Mouse (Mus musculus) embryonic fibroblast, embryonic 13.5 days (primary cell): Measurements from ENCODE around the gene Enc1. TPM values are rescaled to one million over a fixed set of nuclear protein-coding genes. Genes with fewer than 3 reads are reported as not detected.

Experiments
- H3K27ac ChIP-seq: 2 replicates; pipeline ENCODE4 v1.5.1; 2012; ENCODE audit warnings: low read length, control low read depth, inconsistent platforms; ENCODE audit not compliant: insufficient read depth
- H3K4me1 ChIP-seq: 2 replicates; pipeline ENCODE4 v1.6.1; 2011; ENCODE audit warnings: low read length; ENCODE audit not compliant: control insufficient read depth, insufficient read depth
- H3K4me3 ChIP-seq: 2 replicates; pipeline ENCODE4 v1.5.1; 2011; ENCODE audit warnings: mild to moderate bottlenecking, control low read depth, low read length; ENCODE audit not compliant: insufficient read depth
- CTCF ChIP-seq: IDR thresholded peaks from 2 replicates; pipeline ENCODE4 v1.5.1; 2011; ENCODE audit warnings: mild to moderate bottlenecking, control low read depth, low read length, moderate library complexity, borderline replicate concordance; ENCODE audit not compliant: insufficient read depth
- POLR2A ChIP-seq: IDR thresholded peaks from 2 replicates; pipeline ENCODE4 v1.6.1; 2011; ENCODE audit warnings: low read depth, mild to moderate bottlenecking, control low read depth, low read length, moderate library complexity
- polyA plus RNA-seq: library from polyadenylated mRNA; stranded (reverse); fragments of >200 nt; gene quantifications from 2 replicates; pipeline ENCODE4 v1.2.4, GENCODE M21; 2011; ENCODE audit warnings: low read depth; ENCODE audit not compliant: missing spikeins, insufficient read length

Gene Enc1
- polyA plus RNA-seq, 1 experiment: 58.2 TPM

DNA sequence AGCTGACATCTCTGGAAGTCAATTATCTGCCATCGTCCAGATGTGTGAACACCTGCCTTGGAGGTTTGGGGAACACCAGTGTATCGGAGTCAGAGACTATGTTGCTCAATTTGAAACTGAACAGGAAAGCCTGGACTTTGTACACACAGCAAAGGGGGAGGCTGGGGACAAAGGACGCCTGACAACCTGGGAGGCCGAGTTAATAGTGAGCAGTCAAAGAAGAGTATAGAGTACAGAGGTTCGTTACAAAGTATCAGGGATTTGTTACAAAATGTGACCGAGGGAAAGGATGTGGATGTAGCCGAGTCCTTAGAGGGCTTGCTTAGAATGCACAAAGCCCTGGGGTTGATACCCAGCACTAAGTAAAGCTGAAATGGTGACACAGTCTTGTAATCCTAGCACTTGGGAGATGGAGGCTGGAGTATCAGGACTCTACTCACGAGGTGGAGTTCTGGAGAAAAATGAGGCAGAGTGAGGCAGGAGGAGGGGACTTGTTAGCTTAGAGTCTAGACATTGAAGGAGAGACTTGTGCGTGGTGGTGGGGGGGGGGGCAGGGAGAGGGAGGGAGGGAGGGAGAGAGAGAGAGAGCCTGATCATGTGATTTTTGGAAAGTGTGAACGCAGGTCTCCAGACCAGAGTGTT is 16.4 kb upstream of the Enc1 start:
- Histone ChIP-seq H3K27ac (no peak overlapping the region), H3K4me3 (no peak overlapping the region), H3K4me1 (no peaks in the 10 kb centered on the region)
- no peak for TF ChIP-seq POLR2A

DNA sequence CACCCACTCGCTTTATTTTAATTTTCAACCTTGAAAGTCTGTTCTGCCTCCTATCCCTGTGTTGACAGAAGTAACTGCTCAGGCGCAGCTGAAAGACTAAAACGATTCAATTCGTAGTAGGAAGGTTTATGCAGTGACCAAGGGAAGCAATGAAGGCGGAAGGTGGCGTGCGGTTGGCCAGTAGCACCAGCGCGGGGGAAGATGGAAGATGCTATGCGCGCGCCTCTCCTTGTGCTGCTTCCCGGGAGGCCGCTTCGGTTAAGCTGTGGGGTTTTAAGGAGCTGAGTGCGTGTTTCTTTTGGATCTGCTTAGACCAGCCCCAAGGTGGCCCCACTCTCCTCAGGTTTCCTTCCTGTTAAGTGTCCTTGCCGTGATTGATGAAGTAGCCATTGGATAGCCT is 15.8 kb upstream of the Enc1 start:
- H3K4me1 ChIP-seq: no peaks in the 10 kb centered on the region
- no peak overlapping the region for H3K4me3 ChIP-seq
- TF ChIP-seq POLR2A (no peak), CTCF (no peak)
- no peak overlapping the region for H3K27ac ChIP-seq

DNA sequence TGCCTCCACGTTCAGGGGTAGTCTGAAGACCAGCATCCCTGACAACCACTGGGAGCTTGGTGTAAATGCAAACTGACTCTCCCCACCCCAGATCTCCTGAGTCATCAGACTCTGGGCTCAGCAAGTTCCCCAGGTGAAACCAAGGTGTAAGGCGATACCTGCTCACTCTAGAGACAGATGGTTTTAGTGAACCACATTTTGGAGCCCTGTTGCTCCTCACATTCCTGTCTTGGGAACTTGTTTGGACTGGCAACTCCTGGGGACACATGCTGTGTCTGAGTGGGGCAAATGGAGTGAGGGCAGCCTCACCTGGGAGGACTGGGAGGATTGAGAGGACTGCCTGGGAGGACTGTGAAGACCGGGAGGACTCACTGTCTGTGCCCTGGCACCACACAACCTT is 13.1 kb upstream of the Enc1 start:
- TF ChIP-seq CTCF: no peak
- TF ChIP-seq POLR2A: no peak
- H3K27ac ChIP-seq: no peak overlapping the region
- no peak overlapping the region for H3K4me3 ChIP-seq
- H3K4me1 ChIP-seq: no peaks in the 10 kb centered on the region

DNA sequence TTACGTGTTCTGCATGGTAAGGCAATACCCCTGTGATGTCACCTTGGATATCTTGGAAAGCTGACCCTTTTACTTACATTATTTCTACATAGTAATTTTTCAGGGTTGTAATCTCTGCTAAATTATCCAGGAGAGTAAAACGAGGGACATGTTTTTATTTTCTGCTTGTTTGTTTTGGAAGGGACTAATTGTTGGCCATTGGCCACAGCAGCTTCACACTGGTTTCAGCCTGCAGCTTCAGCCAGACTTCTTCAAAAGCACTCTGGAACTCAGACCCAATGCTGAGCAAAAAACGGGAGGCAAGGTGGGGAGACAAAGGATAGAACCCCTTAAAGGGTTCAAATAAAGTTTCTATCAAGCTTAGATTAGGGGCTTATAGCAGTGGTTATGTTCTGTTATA is 10.8 kb upstream of the Enc1 start:
- TF ChIP-seq CTCF (no peak), POLR2A (no peak)
- no peaks in the 10 kb centered on the region for H3K4me1 ChIP-seq
- no peak overlapping the region for H3K4me3 ChIP-seq
- H3K27ac ChIP-seq: no peak overlapping the region

DNA sequence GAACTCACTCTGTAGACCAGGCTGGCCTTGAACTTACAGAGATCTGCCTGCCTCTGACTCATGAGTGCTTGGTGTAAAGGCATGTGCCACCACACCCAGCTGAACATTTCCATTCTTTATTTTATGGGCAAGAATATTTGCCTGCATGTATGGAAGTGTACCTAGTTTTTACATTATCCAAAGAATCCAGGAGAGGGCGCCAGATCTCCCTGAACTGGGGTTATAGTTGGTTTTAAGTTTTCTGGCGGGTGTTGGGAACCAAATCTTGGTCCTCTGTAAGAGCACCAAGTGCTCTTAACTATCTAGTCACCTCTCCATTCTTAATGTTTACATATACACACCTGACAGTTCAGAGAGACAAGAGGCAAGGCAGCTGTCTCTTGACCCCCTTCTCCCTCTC is 7.8 kb upstream of the Enc1 start:
- Histone ChIP-seq H3K27ac (no peak overlapping the region), H3K4me1 (no peaks in the 10 kb centered on the region), H3K4me3 (no peak overlapping the region)
- TF ChIP-seq POLR2A (no peak), CTCF (no peak)

DNA sequence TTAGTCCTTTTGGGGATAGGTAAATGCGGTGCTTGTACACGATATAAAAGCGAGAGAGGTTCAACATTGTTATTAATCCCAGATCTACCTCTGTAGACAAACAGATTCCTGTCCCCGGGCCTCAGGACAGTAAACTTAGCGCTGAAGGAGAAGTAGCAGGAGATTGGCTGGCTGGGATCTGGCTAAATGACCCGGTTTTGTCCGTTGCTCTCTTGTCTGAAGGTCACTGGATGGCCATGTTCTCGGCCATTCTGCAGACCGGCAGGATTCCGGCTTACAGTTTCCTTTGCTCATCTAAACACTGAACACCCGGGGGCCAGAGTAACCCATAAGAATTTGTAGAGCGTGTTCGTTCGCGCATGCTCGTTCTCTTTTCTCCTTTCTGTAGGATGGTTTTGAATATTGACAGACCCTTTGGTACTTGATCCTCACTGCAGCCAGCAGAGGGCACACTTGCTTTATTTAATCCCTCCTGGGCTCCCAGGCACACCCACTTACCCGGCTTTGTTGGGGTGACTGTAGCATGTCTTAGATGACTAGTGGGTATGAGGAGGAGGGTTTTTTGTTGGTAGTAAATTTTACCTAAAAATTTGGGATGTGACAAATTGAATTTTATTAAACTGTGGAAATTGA is 6.0 kb upstream of the Enc1 start:
- TF ChIP-seq CTCF: peak; percentile 30; the same call in 1 of the 2 replicates
- no peak for TF ChIP-seq POLR2A
- no peak overlapping the region for H3K27ac ChIP-seq
- no peaks in the 10 kb centered on the region for H3K4me1 ChIP-seq
- no peak overlapping the region; the same call in 1 of the 2 replicates for H3K4me3 ChIP-seq

DNA sequence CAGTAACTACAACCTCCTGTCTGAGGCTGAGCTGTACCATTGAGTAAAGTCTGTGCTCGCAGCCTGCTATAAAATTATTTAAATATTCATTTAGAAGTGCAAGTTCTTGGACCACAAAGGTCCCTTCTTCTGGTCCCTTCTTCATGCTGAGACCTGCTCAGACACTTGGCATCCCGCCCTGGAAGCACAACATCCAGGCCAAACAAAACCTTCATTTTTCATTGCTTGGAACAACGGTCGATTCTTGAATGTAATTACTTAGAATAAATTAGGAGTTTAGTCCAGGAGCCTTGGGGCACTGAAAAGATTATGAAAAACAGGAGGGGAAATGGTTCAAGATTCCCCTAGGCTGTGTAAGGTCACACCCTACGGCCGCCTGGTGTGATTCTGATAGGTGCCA is 5.0 kb upstream of the Enc1 start:
- no peak overlapping the region for H3K27ac ChIP-seq
- H3K4me3 ChIP-seq: no peak overlapping the region
- no peaks in the 10 kb centered on the region for H3K4me1 ChIP-seq
- no peak for TF ChIP-seq POLR2A
- TF ChIP-seq CTCF: no peak

DNA sequence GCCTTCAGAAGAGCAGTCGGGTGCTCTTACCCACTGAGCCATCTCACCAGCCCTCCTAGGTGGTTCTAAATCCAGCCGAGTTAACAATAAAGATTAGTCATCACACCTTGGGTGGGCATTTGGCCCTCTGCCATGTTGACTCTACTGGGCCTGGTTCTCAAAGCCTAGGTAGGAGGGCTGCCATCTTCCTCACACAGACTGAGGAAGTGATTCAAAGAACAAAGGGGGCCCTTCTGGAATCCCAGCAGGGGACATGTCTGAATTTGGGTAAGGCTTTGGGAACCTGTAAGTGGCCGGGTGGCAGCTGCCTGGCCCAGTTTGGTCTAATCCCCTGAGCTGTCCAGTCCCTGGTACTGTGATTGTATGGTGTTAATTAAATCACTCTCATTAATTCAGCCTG is 3.2 kb upstream of the Enc1 start:
- H3K4me3 ChIP-seq: no peak overlapping the region
- TF ChIP-seq POLR2A (no peak), CTCF (no peak)
- no peak overlapping the region for H3K27ac ChIP-seq
- no peaks in the 10 kb centered on the region for H3K4me1 ChIP-seq

DNA sequence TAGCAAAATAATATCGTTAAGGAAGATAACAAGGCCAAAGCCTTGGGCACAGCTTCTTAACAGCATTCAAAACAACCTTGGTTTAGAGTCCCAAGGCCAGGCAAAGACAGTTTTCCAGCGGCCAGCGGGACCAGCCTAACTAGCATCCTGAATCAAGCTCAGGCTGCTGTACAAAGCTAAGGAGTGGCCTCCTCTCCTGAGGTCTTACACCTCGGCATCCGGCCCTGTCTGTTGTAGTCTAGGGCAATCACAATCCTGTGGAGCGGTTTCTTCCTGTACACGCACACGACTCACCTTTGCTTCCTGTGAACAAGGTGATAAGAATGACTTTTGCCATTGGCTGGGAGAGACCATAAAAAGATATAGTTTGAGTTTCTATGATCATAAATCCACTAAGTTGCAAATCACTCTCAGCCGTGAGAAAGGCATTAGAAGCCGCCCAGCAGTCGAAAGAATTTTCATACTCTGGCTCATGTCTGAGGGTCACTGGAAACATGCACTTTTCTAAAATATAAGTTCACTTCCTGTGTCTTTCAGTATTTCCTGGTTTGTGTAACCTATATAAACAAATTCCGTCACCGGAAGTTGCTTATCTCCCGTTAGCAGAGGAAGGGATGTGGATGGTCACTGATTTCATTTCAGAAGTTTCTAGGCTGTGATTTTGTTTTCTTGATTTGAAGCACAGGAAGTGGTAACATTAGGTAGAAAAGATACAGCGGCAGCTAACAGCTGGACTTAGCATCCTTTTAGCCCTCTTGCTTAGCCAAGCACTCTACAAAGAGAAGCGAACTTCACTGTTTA is 2.5 kb upstream of the Enc1 start:
- no peak for TF ChIP-seq POLR2A
- no peak for TF ChIP-seq CTCF
- no peak overlapping the region for H3K27ac ChIP-seq
- H3K4me3 ChIP-seq: no peak overlapping the region
- H3K4me1 ChIP-seq: no peaks in the 10 kb centered on the region

DNA sequence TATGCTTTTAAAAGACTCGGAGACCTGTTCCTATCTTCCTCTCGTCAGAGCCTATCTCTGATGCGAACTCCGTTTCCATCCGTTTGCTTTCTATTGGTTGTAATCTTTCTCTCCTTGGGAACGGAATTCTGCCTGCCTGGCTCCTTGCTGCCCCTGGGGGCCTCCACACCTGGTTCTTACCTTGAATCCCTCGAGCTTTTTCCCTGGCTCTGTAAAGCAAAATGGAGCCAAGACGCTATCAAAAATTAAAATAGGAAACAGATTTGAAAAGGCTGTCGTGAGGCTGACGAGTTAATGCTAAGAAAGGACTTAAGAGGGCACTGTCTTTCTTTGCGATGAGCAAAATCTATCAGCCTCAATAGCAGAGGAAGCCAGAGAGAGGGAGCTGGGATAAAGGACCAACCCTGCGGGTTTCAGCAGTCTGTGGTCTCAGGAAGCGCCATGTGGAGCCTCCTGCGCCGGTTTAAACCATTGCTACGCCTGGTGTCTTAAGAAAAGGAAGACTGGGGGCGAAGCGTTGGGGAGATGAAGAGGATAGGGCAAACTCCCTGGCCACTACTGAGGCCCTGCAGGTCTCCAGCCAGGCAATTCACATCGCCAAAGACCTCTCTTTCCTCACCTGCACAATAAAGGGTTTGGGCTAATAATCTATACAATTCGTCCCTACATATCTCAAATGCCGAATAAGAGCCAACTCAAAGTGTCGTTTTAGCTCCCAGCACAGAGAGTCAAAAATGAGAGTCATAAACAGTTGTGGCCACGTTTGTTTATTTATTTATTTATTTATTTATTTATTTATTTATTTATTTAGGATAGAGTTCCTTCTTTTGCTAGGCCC is 1.3 kb upstream of the Enc1 start:
- TF ChIP-seq CTCF (no peak), POLR2A (no peak)
- no peaks in the 10 kb centered on the region for H3K4me1 ChIP-seq
- 0 out of 2 replicates have a peak overlapping the region, but pooled peaks have one; percentile 18 for H3K4me3 ChIP-seq
- H3K27ac ChIP-seq: peak overlapping the region; percentile 46
